Mouse (Mus musculus) heart, adult 9 months (tissue): ENCODE results near the gene Gm10318.

Experiments used
- DNase-seq, 2 experiments: peaks; one replicate each; pipeline ENCODE4 v3.0.0; 2022; ENCODE audit warnings: low spot score in 2 of 2

The Gm10318 gene

DNA sequence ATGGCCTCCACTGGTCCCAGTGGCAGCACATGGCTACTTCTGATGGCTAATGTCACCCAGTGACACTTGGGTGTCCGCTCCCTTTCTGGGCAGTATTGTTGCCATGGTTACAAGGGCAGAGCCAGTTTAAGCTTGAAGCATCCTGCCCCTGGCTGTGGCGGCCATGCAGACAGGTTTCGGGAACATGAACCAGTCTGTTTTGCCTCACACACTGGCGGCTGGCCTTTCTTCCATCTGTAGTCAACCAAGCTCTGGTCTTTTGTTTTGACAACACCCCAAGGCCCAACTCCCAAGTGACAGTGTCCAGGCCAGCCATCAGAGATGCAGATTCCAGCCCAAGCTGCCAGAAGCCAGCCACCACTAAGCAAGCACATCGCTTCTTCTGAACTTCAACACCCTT, 42.9 kb downstream of the Gm10318 start:
- peak in 1 of 2 experiments; percentile 10 for DNase-seq

DNA sequence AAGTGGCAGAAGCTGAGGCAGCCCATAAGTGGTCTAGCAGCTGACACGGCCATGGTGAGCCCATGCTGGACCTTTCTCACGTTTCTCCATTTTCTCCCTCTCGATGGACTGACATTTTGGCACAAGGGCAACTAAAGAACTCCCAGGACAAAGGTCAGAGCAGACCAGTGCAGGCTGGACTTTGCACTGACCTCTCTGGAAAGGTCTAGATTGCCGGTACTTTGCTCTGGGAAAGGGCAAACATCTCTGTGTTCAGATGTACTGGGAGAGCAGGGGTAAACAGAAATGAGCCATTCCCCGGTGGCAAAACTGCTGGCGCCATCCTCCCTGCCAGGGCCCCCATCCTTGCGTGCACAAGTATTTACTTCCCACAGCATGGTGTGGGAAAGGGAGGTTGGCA, 47.5 kb downstream of the Gm10318 start:
- no peak for DNase-seq

GRCm38 (mm10) chr10:77900903-77901818, 48.5 kb downstream of the Gm10318 start:
- DNase-seq = no peak

GRCm38 (mm10) chr10:77901871-77902210, 49.2 kb downstream of the Gm10318 start:
- DNase-seq = no peak

DNA sequence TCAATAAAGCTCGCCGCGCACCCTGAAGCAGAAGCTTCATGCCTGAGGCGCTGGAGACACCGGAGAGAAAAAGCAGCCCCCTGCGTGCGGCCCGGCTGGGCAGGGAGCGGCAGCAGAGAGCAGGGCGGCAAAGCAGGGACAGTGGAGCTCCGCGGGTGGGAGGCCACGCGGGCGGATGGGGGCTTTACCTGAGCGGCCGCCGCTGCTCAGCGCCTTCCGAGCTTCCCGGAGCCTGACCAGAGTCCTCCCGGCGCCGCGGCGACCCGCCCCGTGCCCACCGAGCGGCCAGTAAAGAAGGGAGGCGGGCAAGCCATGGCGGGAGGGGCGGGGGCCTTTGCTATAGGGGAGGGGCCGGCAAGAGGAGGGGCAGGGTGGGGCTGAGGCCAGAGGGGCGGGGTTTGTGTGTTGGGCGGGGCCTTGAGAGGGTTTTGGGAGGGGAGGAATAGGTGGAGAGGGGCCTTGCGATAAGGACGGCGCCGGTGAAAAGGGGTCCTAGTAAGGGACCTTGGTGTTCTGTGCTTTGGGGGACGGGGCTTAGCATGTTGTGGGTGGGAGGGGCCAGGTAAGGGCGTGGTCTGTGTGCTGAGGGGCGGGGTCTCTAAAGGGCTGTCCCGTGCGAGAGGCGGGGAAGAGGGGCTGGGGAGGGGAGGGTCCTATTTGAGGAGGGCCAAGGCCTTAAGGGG, 49.7 kb downstream of the Gm10318 start, which contains the start of gene Lrrc3:
Gene Lrrc3 (minus strand): TSS at position 326 of the 683 bp plus-strand sequence.
- peak in 1 of 2 experiments; percentile 18 for DNase-seq

- DNase-seq = no peak
These were observed 50.4 kb downstream of the Gm10318 start for GRCm38 (mm10) chr10:77902894-77903715.
